Mouse (Mus musculus): Measurements from ENCODE around the gene Hsd17b11. TPM values are rescaled to one million over a fixed set of nuclear protein-coding genes. Genes with fewer than 3 reads are reported as not detected.

Gene Hsd17b11
- polyA plus RNA-seq, 1 experiment from 2014 or later = 48.7 TPM

GRCm38 (mm10) chr5:104039154-104039932 lies 17.6 kb upstream of the Hsd17b11 start:
- Histone ChIP-seq H3K9ac (ENCODE audit: low read depth, low read length) (no peak overlapping the region), H3K4me1 (replicated peaks; ENCODE audit: control insufficient read depth, insufficient read depth, low read length) (peaks cover 3% of the 10 kb centered on the region; the same call in 1 of the 2 replicates), H3K36me3 (ENCODE audit: control insufficient read depth, insufficient read depth) (no peaks in the 10 kb centered on the region), H3K4me3 (ENCODE audit: low read depth, low read length) (no peak overlapping the region), H3K4me2 (replicated peaks; ENCODE audit: low read depth) (peak overlapping the region; percentile 21), H3K27ac (ENCODE audit: low read depth, low read length) (no peak overlapping the region), H3K9me3 (ENCODE audit: control insufficient read depth) (no peaks in the 10 kb centered on the region), H3K27me3 (replicated peaks; ENCODE audit: control insufficient read depth, insufficient read depth, low read length) (no peaks in the 10 kb centered on the region)
- TF ChIP-seq CTCF (IDR thresholded peaks at IDR 0.05; ENCODE audit: low read depth) = peak; percentile 86
- ATAC-seq = peak; percentile 35
- WGBS = 34% methylated on average over 6 of the region's 6 CpGs

GRCm38 (mm10) chr5:104036686-104037085 lies 15.0 kb upstream of the Hsd17b11 start:
- no peak overlapping the region for H3K4me2 ChIP-seq (replicated peaks; ENCODE audit: low read depth)
- no peak for TF ChIP-seq CTCF (IDR thresholded peaks at IDR 0.05; ENCODE audit: low read depth)
- no peak overlapping the region for H3K4me3 ChIP-seq (ENCODE audit: low read depth, low read length)
- no peak for ATAC-seq
- peak overlapping the region; percentile 54; the same call in 1 of the 2 replicates for H3K27ac ChIP-seq (ENCODE audit: low read depth, low read length)
- H3K27me3 ChIP-seq (replicated peaks; ENCODE audit: control insufficient read depth, insufficient read depth, low read length) = no peaks in the 10 kb centered on the region
- no peaks in the 10 kb centered on the region for H3K36me3 ChIP-seq (ENCODE audit: control insufficient read depth, insufficient read depth)
- H3K4me1 ChIP-seq (replicated peaks; ENCODE audit: control insufficient read depth, insufficient read depth, low read length) = peaks cover 3% of the 10 kb centered on the region
- no peaks in the 10 kb centered on the region for H3K9me3 ChIP-seq (ENCODE audit: control insufficient read depth)
- no peak overlapping the region for H3K9ac ChIP-seq (ENCODE audit: low read depth, low read length)
- WGBS = 69% methylated on average over 1 of the region's 1 CpGs

- Histone ChIP-seq H3K9me3 (ENCODE audit: control insufficient read depth) (no peaks in the 10 kb centered on the region), H3K27me3 (replicated peaks; ENCODE audit: control insufficient read depth, insufficient read depth, low read length) (no peaks in the 10 kb centered on the region), H3K9ac (ENCODE audit: low read depth, low read length) (no peak overlapping the region), H3K36me3 (ENCODE audit: control insufficient read depth, insufficient read depth) (no peaks in the 10 kb centered on the region), H3K27ac (ENCODE audit: low read depth, low read length) (peak overlapping the region; percentile 41; the same call in 1 of the 2 replicates), H3K4me3 (ENCODE audit: low read depth, low read length) (no peak overlapping the region), H3K4me1 (replicated peaks; ENCODE audit: control insufficient read depth, insufficient read depth, low read length) (peaks cover 3% of the 10 kb centered on the region), H3K4me2 (replicated peaks; ENCODE audit: low read depth) (no peak overlapping the region)
- 24% methylated on average over 1 of the region's 1 CpGs for WGBS
- no peak for TF ChIP-seq CTCF (IDR thresholded peaks at IDR 0.05; ENCODE audit: low read depth)
- peak; percentile 80 for ATAC-seq
These were observed 14.1 kb upstream of the Hsd17b11 start for GRCm38 (mm10) chr5:104035824-104036223.

- Histone ChIP-seq H3K4me1 (replicated peaks; ENCODE audit: control insufficient read depth, insufficient read depth, low read length) (peaks cover 3% of the 10 kb centered on the region), H3K4me3 (ENCODE audit: low read depth, low read length) (no peak overlapping the region), H3K4me2 (replicated peaks; ENCODE audit: low read depth) (no peak overlapping the region), H3K27me3 (replicated peaks; ENCODE audit: control insufficient read depth, insufficient read depth, low read length) (no peaks in the 10 kb centered on the region), H3K36me3 (ENCODE audit: control insufficient read depth, insufficient read depth) (no peaks in the 10 kb centered on the region), H3K9me3 (ENCODE audit: control insufficient read depth) (no peaks in the 10 kb centered on the region), H3K9ac (ENCODE audit: low read depth, low read length) (no peak overlapping the region), H3K27ac (ENCODE audit: low read depth, low read length) (no peak overlapping the region)
- ATAC-seq = no peak
- no peak for TF ChIP-seq CTCF (IDR thresholded peaks at IDR 0.05; ENCODE audit: low read depth)
These were observed 13.3 kb upstream of the Hsd17b11 start for GRCm38 (mm10) chr5:104035066-104035465.

- WGBS = 69% methylated on average over 2 of the region's 2 CpGs
- no peak overlapping the region for H3K9ac ChIP-seq (ENCODE audit: low read depth, low read length)
These were observed 10.8 kb upstream of the Hsd17b11 start for GRCm38 (mm10) chr5:104032434-104033097.

GRCm38 (mm10) chr5:104025245-104025854 lies 3.6 kb upstream of the Hsd17b11 start:
- H3K4me1 ChIP-seq (replicated peaks; ENCODE audit: control insufficient read depth, insufficient read depth, low read length) = peaks cover 3% of the 10 kb centered on the region; the same call in 1 of the 2 replicates
- H3K4me2 ChIP-seq (replicated peaks; ENCODE audit: low read depth) = peak overlapping the region; percentile 51
- WGBS = 31% methylated on average over 17 of the region's 17 CpGs
- no peak overlapping the region for H3K9ac ChIP-seq (ENCODE audit: low read depth, low read length)
- no peak for TF ChIP-seq CTCF (IDR thresholded peaks at IDR 0.05; ENCODE audit: low read depth)
- H3K27me3 ChIP-seq (replicated peaks; ENCODE audit: control insufficient read depth, insufficient read depth, low read length) = no peaks in the 10 kb centered on the region
- no peak overlapping the region for H3K4me3 ChIP-seq (ENCODE audit: low read depth, low read length)
- peak overlapping the region; percentile 54 for H3K27ac ChIP-seq (ENCODE audit: low read depth, low read length)
- ATAC-seq = peak; percentile 64
- H3K9me3 ChIP-seq (ENCODE audit: control insufficient read depth) = no peaks in the 10 kb centered on the region
- H3K36me3 ChIP-seq (ENCODE audit: control insufficient read depth, insufficient read depth) = no peaks in the 10 kb centered on the region

More at GRCm38 (mm10) chr5:104032434-104033097, 10.8 kb upstream of the Hsd17b11 start:
- ATAC-seq = peak; percentile 15
- H3K4me2 ChIP-seq (replicated peaks; ENCODE audit: low read depth) = no peak overlapping the region
- H3K9me3 ChIP-seq (ENCODE audit: control insufficient read depth) = no peaks in the 10 kb centered on the region
- no peak overlapping the region for H3K27ac ChIP-seq (ENCODE audit: low read depth, low read length)
- no peaks in the 10 kb centered on the region for H3K36me3 ChIP-seq (ENCODE audit: control insufficient read depth, insufficient read depth)
- H3K4me3 ChIP-seq (ENCODE audit: low read depth, low read length) = no peak overlapping the region
- H3K27me3 ChIP-seq (replicated peaks; ENCODE audit: control insufficient read depth, insufficient read depth, low read length) = no peaks in the 10 kb centered on the region
- no peak for TF ChIP-seq CTCF (IDR thresholded peaks at IDR 0.05; ENCODE audit: low read depth)
- peaks cover 3% of the 10 kb centered on the region for H3K4me1 ChIP-seq (replicated peaks; ENCODE audit: control insufficient read depth, insufficient read depth, low read length)

Data from intestine, postnatal 0 days (tissue).